Mouse (Mus musculus) liver, embryonic 12.5 days (tissue): ENCODE measurements around the gene Slc35b2. TPM values are rescaled to one million over a fixed set of nuclear protein-coding genes. Genes with fewer than 3 reads are reported as not detected.

Source experiments
- ATAC-seq: fragments of 200-750 bp; cut with Nextera tagmentation; 2 replicates; pipeline ENCODE4 v1.8.0; 2017; ENCODE audit warnings: moderate number of reproducible peaks, mild to moderate bottlenecking, moderate library complexity
- H3K27ac ChIP-seq: fragments of 300-500 bp; sonication (generic); 2 replicates; pipeline ENCODE4 v1.5.1; 2016; ENCODE audit warnings: mild to moderate bottlenecking
- H3K27me3 ChIP-seq: fragments of 300-500 bp; sonication (generic); replicated peaks from 2 replicates; pipeline ENCODE4 v1.6.1; 2016; ENCODE audit warnings: mild to moderate bottlenecking, moderate library complexity
- H3K36me3 ChIP-seq: fragments of 300-500 bp; sonication (generic); 2 replicates; pipeline ENCODE4 v1.6.1; 2016; ENCODE audit warnings: mild to moderate bottlenecking, moderate library complexity
- H3K4me1 ChIP-seq: fragments of 300-500 bp; sonication (generic); 2 replicates; pipeline ENCODE4 v1.6.1; 2016
- H3K4me2 ChIP-seq: fragments of 300-500 bp; sonication (generic); 2 replicates; pipeline ENCODE4 v1.6.1; 2016; ENCODE audit warnings: mild to moderate bottlenecking, moderate library complexity
- H3K4me3 ChIP-seq: fragments of 300-500 bp; sonication (generic); 2 replicates; pipeline ENCODE4 v1.5.1; 2016; ENCODE audit warnings: mild to moderate bottlenecking, moderate library complexity
- H3K9ac ChIP-seq: fragments of 300-500 bp; sonication (generic); 2 replicates; pipeline ENCODE4 v1.6.1; 2016; ENCODE audit warnings: mild to moderate bottlenecking, moderate library complexity
- H3K9me3 ChIP-seq: fragments of 300-500 bp; sonication (generic); replicated peaks from 2 replicates; pipeline ENCODE4 v1.6.1; 2016; ENCODE audit warnings: mild to moderate bottlenecking, moderate library complexity
- WGBS: fragments of 180-500 bp; shearing (Covaris S2); methylation state at CpG from one replicate; pipeline ENCODE4 v1.1.7; 2016; ENCODE audit not compliant: insufficient replicate concordance; 5-methylcytosine and 5-hydroxymethylcytosine counted together
- polyA plus RNA-seq: library from polyadenylated mRNA; unstranded; fragments of >200 nt; fragmentation: Nextera tagmentation; extraction: Ambion mirVana; gene quantifications from 2 replicates; pipeline ENCODE4 v1.2.1, GENCODE M21; 2016

The Slc35b2 gene
- 69.1 and 72.5 TPM in 2 replicates for polyA plus RNA-seq

- H3K9ac ChIP-seq = peak within 1 kb of the TSS; percentile 97
- WGBS = under 1% methylated on average over 58 of the region's 61 CpGs
- peak; percentile 79 for ATAC-seq
- H3K4me2 ChIP-seq = peak within 1 kb of the TSS; percentile 97
- peaks cover 2% of the 10 kb centered on the region; the same call in 1 of the 2 replicates for H3K27me3 ChIP-seq
- peaks cover 44% of the 10 kb centered on the region for H3K36me3 ChIP-seq
- peak within 1 kb of the TSS; percentile 86 for H3K4me3 ChIP-seq
- H3K4me1 ChIP-seq = peaks cover 44% of the 10 kb centered on the region
- H3K9me3 ChIP-seq = no peaks in the 10 kb centered on the region
- peak within 1 kb of the TSS; percentile 81 for H3K27ac ChIP-seq
Observed at GRCm38 (mm10) chr17:45563655-45564530, at the start of gene Slc35b2. Slc35b2 (plus strand) TSS chr17:45563874.

DNA sequence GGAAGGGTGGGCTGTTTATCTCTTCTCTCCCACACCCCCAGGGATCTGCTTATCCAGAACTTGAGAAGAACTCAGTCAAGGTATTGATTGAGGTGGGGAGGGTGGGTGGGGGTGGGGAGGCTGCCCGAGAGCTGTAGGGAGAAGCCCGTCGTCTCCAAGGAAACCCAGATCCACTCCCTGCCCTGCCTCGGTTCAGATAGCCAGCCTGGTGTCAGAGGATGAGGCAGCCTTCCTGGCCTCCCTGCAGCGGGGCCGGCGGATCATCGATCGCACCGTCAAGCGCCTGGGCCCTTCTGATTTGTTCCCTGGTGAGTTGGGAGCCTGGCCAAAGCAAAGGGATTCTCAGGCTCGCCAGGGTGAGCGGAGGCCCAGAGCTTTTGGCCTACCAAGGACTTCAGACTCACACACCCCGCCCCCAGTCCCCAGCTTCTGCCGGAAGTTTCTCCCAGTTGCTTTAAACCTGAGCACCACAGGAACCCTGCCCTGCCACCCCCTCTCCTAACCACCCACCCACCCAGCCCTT is 48.4 kb upstream of the Slc35b2 start:
- H3K27ac ChIP-seq = no peak overlapping the region
- H3K27me3 ChIP-seq = no peaks in the 10 kb centered on the region
- ATAC-seq = no peak
- peaks cover 19% of the 10 kb centered on the region for H3K4me1 ChIP-seq
- peaks cover 48% of the 10 kb centered on the region for H3K36me3 ChIP-seq
- H3K4me3 ChIP-seq = no peak overlapping the region
- 51% methylated on average over 15 of the region's 15 CpGs for whole genome bisulfite sequencing
- no peak overlapping the region for H3K9ac ChIP-seq
- H3K9me3 ChIP-seq = no peaks in the 10 kb centered on the region
- H3K4me2 ChIP-seq = no peak overlapping the region

DNA sequence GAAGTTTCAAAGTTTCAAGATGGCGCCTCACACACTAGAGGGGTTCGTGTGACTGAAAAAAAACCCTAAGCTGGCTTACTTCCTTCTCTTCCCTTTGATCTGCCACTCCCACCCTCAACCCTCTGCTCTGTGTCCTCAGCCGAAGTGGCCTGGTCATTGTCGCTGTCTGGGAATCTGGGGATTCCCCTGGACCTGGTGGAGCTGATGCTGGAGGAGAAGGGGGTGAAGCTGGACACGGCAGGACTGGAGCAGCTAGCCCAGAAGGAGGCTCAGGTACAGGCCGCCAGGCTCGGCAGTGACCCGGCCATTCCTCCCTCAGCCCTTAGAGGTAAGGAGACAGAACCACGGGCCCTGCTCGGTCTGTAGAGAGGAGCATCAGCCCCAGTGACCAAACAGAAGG is 47.9 kb upstream of the Slc35b2 start:
- no peak for ATAC-seq
- Histone ChIP-seq H3K27ac (no peak overlapping the region), H3K27me3 (no peaks in the 10 kb centered on the region), H3K36me3 (peaks cover 48% of the 10 kb centered on the region), H3K4me2 (no peak overlapping the region), H3K9ac (no peak overlapping the region), H3K4me1 (peaks cover 19% of the 10 kb centered on the region), H3K4me3 (no peak overlapping the region), H3K9me3 (no peaks in the 10 kb centered on the region)
- 75% methylated on average over 10 of the region's 10 CpGs for WGBS

DNA sequence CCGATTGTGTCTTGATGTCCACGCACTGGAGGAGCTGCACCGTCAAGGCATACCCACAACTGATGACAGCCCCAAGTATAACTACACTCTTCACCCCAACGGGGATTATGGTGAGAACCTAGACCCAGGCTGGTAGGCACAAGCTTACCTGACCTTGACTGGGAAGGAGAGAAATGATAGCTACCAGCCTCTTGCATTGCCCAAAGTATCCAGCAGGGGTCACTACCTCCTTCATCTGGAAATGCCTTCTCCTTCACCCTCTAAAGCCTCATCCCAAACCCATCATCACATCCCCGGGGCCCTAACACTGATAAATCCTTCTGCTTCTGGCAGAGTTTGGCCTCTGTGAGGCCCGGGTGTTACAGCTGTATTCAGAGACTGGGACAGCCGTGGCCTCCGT is 47.2 kb upstream of the Slc35b2 start:
- peaks cover 19% of the 10 kb centered on the region for H3K4me1 ChIP-seq
- 48% methylated on average over 8 of the region's 8 CpGs for WGBS
- no peak overlapping the region for H3K9ac ChIP-seq
- peaks cover 49% of the 10 kb centered on the region for H3K36me3 ChIP-seq
- no peak overlapping the region for H3K4me2 ChIP-seq
- no peaks in the 10 kb centered on the region for H3K27me3 ChIP-seq
- H3K4me3 ChIP-seq = no peak overlapping the region
- no peak for ATAC-seq
- no peaks in the 10 kb centered on the region for H3K9me3 ChIP-seq
- no peak overlapping the region for H3K27ac ChIP-seq

DNA sequence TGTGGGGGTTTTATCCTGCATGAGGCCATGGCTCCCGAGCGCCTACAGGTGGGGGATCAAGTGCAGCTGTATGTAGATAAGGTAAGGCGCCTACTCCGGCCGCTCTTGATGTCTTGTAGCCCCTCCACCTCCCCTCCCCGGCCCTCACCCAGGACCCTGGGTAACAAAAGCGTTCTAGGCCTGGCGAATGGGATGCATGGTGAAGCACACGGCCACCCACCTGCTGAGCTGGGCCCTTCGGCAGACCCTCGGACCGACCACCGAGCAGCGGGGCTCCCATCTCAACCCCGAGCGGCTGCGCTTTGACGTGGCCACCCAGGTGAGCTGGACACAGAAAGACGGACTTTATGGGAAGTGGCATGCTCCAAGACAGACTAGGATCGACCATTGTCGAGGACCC is 46.5 kb upstream of the Slc35b2 start:
- no peaks in the 10 kb centered on the region for H3K9me3 ChIP-seq
- H3K36me3 ChIP-seq = peaks cover 49% of the 10 kb centered on the region
- no peak overlapping the region for H3K4me3 ChIP-seq
- no peaks in the 10 kb centered on the region for H3K27me3 ChIP-seq
- H3K27ac ChIP-seq = no peak overlapping the region
- ATAC-seq = no peak; the same call in 1 of the 2 replicates
- H3K9ac ChIP-seq = no peak overlapping the region
- no peak overlapping the region for H3K4me2 ChIP-seq
- H3K4me1 ChIP-seq = peaks cover 19% of the 10 kb centered on the region
- 84% methylated on average over 21 of the region's 21 CpGs for WGBS

DNA sequence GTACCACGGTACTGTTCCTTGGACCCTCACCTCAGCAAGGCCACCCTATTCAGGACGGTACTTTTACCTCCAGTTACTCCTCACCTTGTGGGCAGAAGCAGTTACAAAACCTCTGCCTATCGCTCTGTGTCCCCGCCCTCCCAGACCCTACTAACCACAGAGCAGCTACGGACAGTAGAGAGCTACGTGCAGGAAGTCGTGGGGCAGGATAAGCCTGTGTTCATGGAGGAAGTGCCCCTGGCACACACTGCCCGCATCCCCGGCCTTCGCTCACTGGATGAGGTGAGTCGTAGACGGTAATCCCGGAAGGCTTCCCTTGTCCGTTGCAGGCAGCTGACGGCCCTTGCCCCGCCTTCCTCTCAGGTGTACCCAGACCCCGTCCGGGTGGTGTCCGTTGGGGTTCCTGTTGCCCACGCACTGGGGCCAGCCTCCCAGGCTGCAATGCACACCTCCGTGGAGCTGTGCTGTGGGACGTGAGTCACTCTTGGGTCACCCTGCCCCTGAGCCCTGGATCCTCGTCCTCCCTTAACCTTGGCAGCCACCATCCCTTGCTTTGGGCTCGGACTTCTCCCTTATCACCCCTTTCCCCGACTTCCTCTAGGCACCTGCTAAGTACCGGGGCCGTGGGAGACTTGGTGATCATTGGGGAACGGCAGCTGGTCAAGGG is 46.0 kb upstream of the Slc35b2 start:
- Histone ChIP-seq H3K27me3 (no peaks in the 10 kb centered on the region), H3K27ac (no peak overlapping the region), H3K9ac (no peak overlapping the region), H3K9me3 (no peaks in the 10 kb centered on the region), H3K36me3 (peaks cover 49% of the 10 kb centered on the region), H3K4me2 (no peak overlapping the region), H3K4me3 (no peak overlapping the region), H3K4me1 (peaks cover 22% of the 10 kb centered on the region)
- WGBS = 44% methylated on average over 28 of the region's 28 CpGs
- no peak for ATAC-seq

DNA sequence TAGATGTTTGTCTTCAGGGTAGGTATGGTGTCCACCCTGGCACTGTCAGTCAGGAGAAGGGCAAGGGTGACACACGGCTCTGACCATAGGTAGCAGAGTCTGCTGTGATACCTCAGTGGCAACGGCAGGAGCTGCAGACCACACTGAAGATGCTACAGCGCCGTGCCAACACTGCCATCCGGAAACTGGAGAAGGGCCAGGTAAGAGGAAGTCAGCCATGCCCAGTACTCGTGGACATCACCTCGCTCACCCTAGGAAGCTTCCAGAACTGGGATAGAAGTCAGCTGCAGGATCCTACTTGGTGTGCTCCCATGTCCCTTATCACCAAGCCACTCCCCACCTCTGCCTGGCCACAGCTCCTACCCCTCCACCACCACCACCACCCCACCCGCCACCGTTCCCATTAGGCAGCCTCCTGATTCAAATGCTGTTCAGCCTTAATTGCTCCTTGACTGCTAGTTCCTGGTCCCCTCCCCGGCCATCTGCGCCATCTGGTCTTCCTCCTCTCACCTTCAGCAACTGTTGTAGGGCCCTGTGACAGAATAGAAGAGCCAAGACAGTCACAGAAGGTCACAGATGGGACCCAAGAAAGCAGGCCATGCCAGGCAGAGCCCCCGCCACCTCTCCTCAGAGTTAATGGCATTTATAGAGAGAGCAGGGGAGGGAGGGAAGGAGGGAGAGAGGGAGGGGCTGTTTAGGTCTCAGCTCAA is 44.8 kb upstream of the Slc35b2 start:
- no peak overlapping the region for H3K4me2 ChIP-seq
- no peaks in the 10 kb centered on the region for H3K9me3 ChIP-seq
- H3K4me3 ChIP-seq = no peak overlapping the region
- 67% methylated on average over 12 of the region's 12 CpGs for WGBS
- H3K27me3 ChIP-seq = peaks cover 7% of the 10 kb centered on the region
- H3K9ac ChIP-seq = no peak overlapping the region
- peaks cover 31% of the 10 kb centered on the region for H3K4me1 ChIP-seq
- peaks cover 49% of the 10 kb centered on the region for H3K36me3 ChIP-seq
- no peak for ATAC-seq
- no peak overlapping the region for H3K27ac ChIP-seq

GRCm38 (mm10) chr17:45520136-45520535 is 43.5 kb upstream of the Slc35b2 start:
- Histone ChIP-seq H3K4me1 (peaks cover 28% of the 10 kb centered on the region), H3K4me2 (no peak overlapping the region), H3K4me3 (no peak overlapping the region), H3K9ac (no peak overlapping the region), H3K9me3 (no peaks in the 10 kb centered on the region), H3K27ac (no peak overlapping the region), H3K36me3 (peaks cover 49% of the 10 kb centered on the region), H3K27me3 (peaks cover 19% of the 10 kb centered on the region)
- 73% methylated on average over 11 of the region's 11 CpGs for WGBS
- no peak for ATAC-seq

- H3K9ac ChIP-seq = 0 out of 2 replicates have a peak within 1 kb of the TSS, but pooled peaks have one; percentile 3
- H3K27me3 ChIP-seq = peaks cover 50% of the 10 kb centered on the region
- H3K4me2 ChIP-seq = peak within 1 kb of the TSS; percentile 65
- H3K9me3 ChIP-seq = no peaks in the 10 kb centered on the region
- H3K4me3 ChIP-seq = peak within 1 kb of the TSS; percentile 28
- no peak for ATAC-seq
- peaks cover 26% of the 10 kb centered on the region for H3K36me3 ChIP-seq
- whole genome bisulfite sequencing = 2% methylated on average over 21 of the region's 21 CpGs
- H3K4me1 ChIP-seq = peaks cover 12% of the 10 kb centered on the region
- no peak within 1 kb of the TSS for H3K27ac ChIP-seq
Observed at GRCm38 (mm10) chr17:45523263-45523662, 40.4 kb upstream of the Slc35b2 start, which contains the start of gene Tcte1. Tcte1 (plus strand) TSS chr17:45523434.

GRCm38 (mm10) chr17:45524961-45525360 is 38.7 kb upstream of the Slc35b2 start:
- H3K36me3 ChIP-seq = peaks cover 11% of the 10 kb centered on the region
- H3K4me2 ChIP-seq = no peak overlapping the region
- peaks cover 65% of the 10 kb centered on the region for H3K27me3 ChIP-seq
- H3K4me3 ChIP-seq = no peak overlapping the region
- 61% methylated on average over 4 of the region's 4 CpGs for WGBS
- no peak for ATAC-seq
- H3K4me1 ChIP-seq = peaks cover 12% of the 10 kb centered on the region
- no peak overlapping the region for H3K27ac ChIP-seq
- H3K9ac ChIP-seq = no peak overlapping the region
- H3K9me3 ChIP-seq = no peaks in the 10 kb centered on the region

DNA sequence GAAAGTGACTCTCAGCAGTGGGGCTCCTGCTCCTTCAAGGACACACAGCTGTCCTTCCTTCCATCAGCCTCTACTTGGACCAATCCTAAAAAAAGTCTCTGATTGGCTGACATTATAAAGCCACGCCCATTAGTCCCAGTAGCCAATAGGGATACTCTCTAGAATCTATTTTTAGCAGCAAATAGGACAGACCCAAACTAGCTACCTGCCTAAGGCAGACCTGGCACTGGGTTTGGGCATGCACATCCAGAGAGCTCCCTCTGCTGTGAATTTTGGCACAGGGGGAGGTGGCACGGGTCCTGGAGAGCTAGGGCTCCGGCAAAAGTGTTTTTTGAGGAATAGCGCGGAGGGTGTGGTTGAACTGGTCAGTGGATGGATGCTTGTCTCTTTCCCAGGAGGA is 37.1 kb upstream of the Slc35b2 start:
- 35% methylated on average over 5 of the region's 5 CpGs for WGBS
- Histone ChIP-seq H3K4me3 (no peak overlapping the region), H3K9ac (no peak overlapping the region), H3K4me2 (no peak overlapping the region), H3K27me3 (peaks cover 80% of the 10 kb centered on the region), H3K9me3 (no peaks in the 10 kb centered on the region), H3K36me3 (no peaks in the 10 kb centered on the region), H3K4me1 (peaks cover 12% of the 10 kb centered on the region), H3K27ac (no peak overlapping the region)
- ATAC-seq = no peak
